Comparison of ENCODE assay signal across 23 mouse cellular contexts in the genomic region with DNA sequence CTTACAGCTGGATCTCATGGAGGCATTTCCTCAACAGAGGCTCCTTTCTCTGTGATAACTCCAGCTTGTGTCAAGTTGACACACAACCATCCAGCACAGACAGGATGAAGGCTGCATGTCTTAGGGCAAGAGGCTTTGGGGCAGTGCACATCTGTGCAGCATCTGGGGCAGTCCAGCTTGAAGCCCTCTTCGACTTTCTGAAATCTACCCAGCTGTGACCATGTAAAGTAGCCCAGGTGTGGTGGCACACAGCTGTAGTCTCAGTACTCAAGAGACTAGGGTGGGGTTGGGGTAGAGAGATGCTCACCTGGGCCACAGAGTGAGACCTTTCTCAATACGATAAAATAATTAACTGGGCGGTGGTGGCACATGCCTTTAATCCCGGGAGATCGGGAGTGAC. TPM values are rescaled to one million over a fixed set of nuclear protein-coding genes. Genes with fewer than 3 reads are reported as not detected.
"Had no signal": no experiment of that assay in that cellular context is flagged by ENCODE, and none has a peak within 500 bp of the region (broad histone marks: within the 10 kb centered on the region; RNA-seq: fewer than 3 reads in every experiment).

No protein-coding gene starts in this region.

- H3K9ac ChIP-seq: lung, embryonic 15.5 days; midbrain, embryonic 13.5 days; midbrain, embryonic 15.5 days; neural tube, embryonic 12.5 days; stomach, embryonic 15.5 days had no signal

- H3K27me3 ChIP-seq: lung, embryonic 15.5 days; midbrain, embryonic 13.5 days; midbrain, embryonic 15.5 days; neural tube, embryonic 12.5 days; stomach, embryonic 15.5 days had no signal

- H3K4me1 ChIP-seq: lung, embryonic 15.5 days; neural tube, embryonic 12.5 days; stomach, embryonic 15.5 days had no signal

- DNase-seq: lung, adult 2 months; lung, postnatal 14 days; lung, postnatal 36 days; right cerebral cortex, postnatal 14 days; thymus, adult 18-20 months; thymus, postnatal 14 days; thymus, postnatal 36 days had no signal

- H3K4me3 ChIP-seq: lung, embryonic 15.5 days; megakaryocyte, embryonic 14.5 days; midbrain, embryonic 13.5 days; midbrain, embryonic 15.5 days; neural tube, embryonic 12.5 days; stomach, embryonic 15.5 days had no signal

- H3K9me3 ChIP-seq: lung, embryonic 15.5 days; midbrain, embryonic 13.5 days; midbrain, embryonic 15.5 days; neural tube, embryonic 12.5 days; stomach, embryonic 15.5 days had no signal

- H3K36me3 ChIP-seq: lung, embryonic 15.5 days; midbrain, embryonic 13.5 days; midbrain, embryonic 15.5 days; neural tube, embryonic 12.5 days; stomach, embryonic 15.5 days had no signal

- H3K4me2 ChIP-seq: lung, embryonic 15.5 days; midbrain, embryonic 11.5 days; midbrain, embryonic 13.5 days; midbrain, embryonic 15.5 days; neural tube, embryonic 12.5 days; stomach, embryonic 15.5 days had no signal

- ATAC-seq: lung, postnatal 0 days; midbrain, embryonic 13.5 days; midbrain, embryonic 15.5 days had no signal

- H3K27ac ChIP-seq: lung, embryonic 15.5 days; macrophage; midbrain, embryonic 13.5 days; midbrain, embryonic 15.5 days; neural tube, embryonic 12.5 days; stomach, embryonic 15.5 days had no signal

RNA-seq across cellular contexts. Expression of a gene that starts 17.3 kb away (rescaled TPM):
- polyA plus RNA-seq: liver, embryonic 16.5 days; midbrain, embryonic 11.5 days had no signal

RNA-seq across cellular contexts. Expression of a gene that starts 39.6 kb away (rescaled TPM):
- total RNA-seq: monocyte, adult 5-6 weeks; neutrophil, adult 5-6 weeks had no signal
- polyA plus RNA-seq: lung, embryonic 15.5 days; macrophage; midbrain, embryonic 11.5 days; midbrain, embryonic 13.5 days; midbrain, postnatal 0 days; neural tube, embryonic 12.5 days; spleen, adult 2 months; thymus, postnatal 0 days had no signal

RNA-seq across cellular contexts. Expression of a gene that starts 45.8 kb away (rescaled TPM):
- total RNA-seq: monocyte, adult 5-6 weeks; neutrophil, adult 5-6 weeks had no signal
- polyA plus RNA-seq: macrophage; midbrain, embryonic 11.5 days; midbrain, embryonic 13.5 days; neural tube, embryonic 12.5 days; neural tube, embryonic 14.5 days; stomach, embryonic 15.5 days; thymus, postnatal 0 days had no signal
